Mouse (Mus musculus) cerebellum, adult 2 months (tissue): ENCODE measurements at regions not wholly inside any gene's neighbourhood (a gene's known extent, or its start where the extent isn't known, plus 50 kb on each side); places are given as distances from the start of the nearest gene placed in this dataset.
"Not testable (repeated sequence)": the region's sequence is repeated elsewhere in the genome, so short reads cannot be mapped to it uniquely, and the experiment has no call there.

Source experiments
- DNase-seq, 2 experiments: peaks; one replicate each; pipeline ENCODE4 v3.0.0; 2021
- H3K27ac ChIP-seq: fragments of 200-500 bp; 2 replicates; pipeline ENCODE4 v1.5.1; 2012; ENCODE audit warnings: low read length, control low read depth, inconsistent platforms; ENCODE audit not compliant: insufficient read depth
- H3K27me3 ChIP-seq: fragments of 200-500 bp; 2 replicates; pipeline ENCODE4 v1.6.1; 2012; ENCODE audit warnings: inconsistent platforms, mild to moderate bottlenecking, low read length, moderate library complexity; ENCODE audit not compliant: control insufficient read depth, insufficient read depth
- H3K4me1 ChIP-seq: fragments of 200-500 bp; 2 replicates; pipeline ENCODE4 v1.6.1; 2011; ENCODE audit warnings: low read length; ENCODE audit not compliant: control insufficient read depth, insufficient read depth
- H3K4me3 ChIP-seq: fragments of 200-500 bp; replicated peaks from 2 replicates; pipeline ENCODE3; 2011; ENCODE audit warnings: mild to moderate bottlenecking, low read depth, low read length, control low read depth; ENCODE audit not compliant: insufficient read depth
- CTCF ChIP-seq: fragments of 200-500 bp; IDR thresholded peaks from 2 replicates; pipeline ENCODE4 v1.5.1; 2011; ENCODE audit warnings: low read depth, mild to moderate bottlenecking, control low read depth, low read length, moderate library complexity, borderline replicate concordance; ENCODE audit not compliant: insufficient read depth
- POLR2A ChIP-seq: fragments of 200-500 bp; IDR thresholded peaks from 2 replicates; pipeline ENCODE4 v1.6.1; 2011; ENCODE audit warnings: low read length, control low read depth, borderline replicate concordance; ENCODE audit not compliant: insufficient read depth
- WGBS: fragments of 180-500 bp; shearing (Covaris S2); methylation state at CpG from one replicate; pipeline ENCODE4 v1.1.7; 2018; 5-methylcytosine and 5-hydroxymethylcytosine counted together

DNA sequence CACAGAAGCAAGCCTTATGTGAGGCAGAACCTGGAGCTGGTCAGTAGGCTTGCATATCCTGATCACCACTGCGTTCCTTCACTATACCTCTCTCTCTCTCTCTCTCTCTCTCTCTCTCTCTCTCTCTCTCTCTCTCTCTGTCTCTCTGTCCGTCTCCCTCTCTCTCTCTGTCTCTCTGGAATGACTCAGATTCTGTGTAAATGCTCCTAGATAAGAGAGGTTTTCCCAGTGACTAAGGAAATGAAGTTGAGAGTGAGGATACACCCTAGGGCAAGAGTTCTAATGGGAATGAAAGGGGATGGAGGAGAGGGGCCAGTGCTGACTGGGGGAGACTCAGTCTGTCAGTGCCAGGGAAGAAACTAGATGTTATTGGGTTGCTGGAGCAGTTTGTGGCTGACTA is 91.6 kb upstream of the Fam3c start:
- no peak for DNase-seq
- 82% methylated on average over 2 of the region's 2 CpGs for WGBS
- Histone ChIP-seq H3K4me3 (no peak overlapping the region), H3K27ac (no peak overlapping the region), H3K27me3 (no peaks in the 10 kb centered on the region), H3K4me1 (no peaks in the 10 kb centered on the region)
- TF ChIP-seq CTCF, result no peak

DNA sequence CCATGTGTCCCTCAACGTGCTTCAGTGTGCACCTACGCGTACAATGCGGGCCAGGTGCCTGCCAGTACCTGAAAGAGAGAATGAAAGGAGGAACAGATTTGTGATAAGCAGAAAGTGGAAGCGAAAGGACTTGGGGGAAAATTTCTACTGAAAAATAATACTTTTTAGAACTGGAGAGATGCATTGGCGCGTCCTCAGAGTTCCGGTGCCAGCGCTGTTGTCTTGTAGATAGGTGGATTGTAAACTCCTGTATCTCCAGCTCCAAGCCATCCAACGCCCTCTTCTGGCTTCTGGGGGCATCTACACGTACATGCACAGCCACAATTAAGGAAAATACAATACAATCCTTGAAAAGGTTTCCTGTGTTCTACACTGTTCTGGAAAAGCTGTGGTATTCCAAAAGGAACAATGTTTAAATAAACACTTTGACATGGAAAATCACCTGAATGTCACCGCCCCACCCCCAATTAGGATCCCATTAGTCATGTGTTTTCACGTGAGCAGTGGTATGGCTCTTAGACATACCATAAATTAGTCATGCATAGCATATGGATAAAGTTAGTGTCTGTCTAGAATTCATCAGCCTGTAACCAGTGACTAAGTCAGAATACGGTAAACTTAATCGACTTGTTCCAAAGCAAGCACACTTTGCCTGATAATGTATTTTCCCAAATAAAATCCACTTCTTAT is 90.7 kb upstream of the Fam3c start:
- Histone ChIP-seq H3K27me3 (no peaks in the 10 kb centered on the region), H3K4me3 (no peak overlapping the region), H3K4me1 (no peaks in the 10 kb centered on the region), H3K27ac (no peak overlapping the region)
- WGBS, result 87% methylated on average over 15 of the region's 15 CpGs
- no peak for DNase-seq
- TF ChIP-seq POLR2A, result no peak
- TF ChIP-seq CTCF, result no peak

DNA sequence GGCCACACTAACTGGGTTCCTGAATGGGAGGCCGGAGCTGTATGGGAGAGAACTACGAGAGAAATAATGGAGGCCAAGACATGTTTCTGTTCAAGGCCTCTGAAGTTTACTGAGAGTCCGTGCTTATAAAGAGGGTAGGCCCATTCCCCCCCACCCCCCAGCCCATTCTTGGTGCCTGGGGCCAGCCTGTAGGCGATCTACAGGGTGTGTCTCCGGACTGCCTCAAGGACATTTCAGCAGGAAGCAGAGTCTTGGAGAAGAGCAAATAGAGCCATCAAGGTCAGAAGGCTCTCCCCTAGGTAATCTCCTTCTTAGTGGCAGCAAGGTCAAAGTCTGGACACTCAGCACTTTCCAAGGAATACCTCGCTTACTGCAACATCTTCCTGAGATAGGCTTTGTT is 88.8 kb upstream of the Fam3c start:
- not testable (repeated sequence) for DNase-seq, H3K27ac ChIP-seq, H3K27me3 ChIP-seq, H3K4me3 ChIP-seq, H3K4me1 ChIP-seq
- WGBS, result 94% methylated on average over 6 of the region's 6 CpGs

DNA sequence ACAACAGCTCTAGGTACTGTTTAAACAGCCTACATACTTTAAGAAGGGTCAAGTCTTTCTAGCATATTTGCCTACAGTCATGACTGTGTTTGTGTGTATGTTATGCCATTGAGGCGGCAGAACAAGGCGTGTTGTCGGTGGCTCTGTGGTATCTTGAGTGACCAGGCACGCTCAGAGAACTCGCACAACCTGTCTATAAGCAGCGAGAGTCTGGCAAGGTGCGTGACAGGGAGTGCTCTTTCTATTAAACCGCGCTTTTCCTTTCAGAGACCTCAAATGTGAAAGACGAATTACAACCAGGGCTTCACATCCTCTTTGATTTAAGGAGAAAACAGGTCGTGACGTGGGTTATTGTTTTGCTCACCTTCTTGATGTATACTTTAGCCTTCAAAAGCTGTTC is 88.2 kb upstream of the Fam3c start:
- no peak for TF ChIP-seq POLR2A
- no peak for TF ChIP-seq CTCF
- DNase-seq, result no peak
- Histone ChIP-seq H3K27ac (no peak overlapping the region), H3K27me3 (no peaks in the 10 kb centered on the region), H3K4me3 (no peak overlapping the region), H3K4me1 (no peaks in the 10 kb centered on the region)
- 93% methylated on average over 12 of the region's 12 CpGs for WGBS

DNA sequence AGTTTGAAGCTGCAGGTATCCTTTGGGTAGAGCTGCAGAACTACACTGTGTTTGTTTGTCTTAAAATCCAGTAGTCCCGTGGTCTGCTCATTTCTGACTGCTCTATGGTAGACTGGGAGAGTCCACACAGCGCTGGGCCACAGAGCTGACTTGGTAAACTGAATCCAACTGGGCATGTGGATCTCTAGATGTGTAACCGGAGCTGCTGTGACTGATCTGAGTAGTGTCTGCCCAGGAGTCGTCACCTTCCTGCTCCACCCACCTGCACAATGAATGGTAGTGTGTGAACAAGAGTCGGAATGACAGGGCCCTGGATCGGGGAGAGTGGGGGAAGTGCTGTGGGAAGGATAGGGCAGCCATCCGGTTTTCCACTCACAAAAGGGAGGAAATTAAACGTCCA is 87.5 kb upstream of the Fam3c start:
- no peak for DNase-seq
- Histone ChIP-seq H3K4me1 (no peaks in the 10 kb centered on the region), H3K27me3 (no peaks in the 10 kb centered on the region), H3K27ac (no peak overlapping the region), H3K4me3 (no peak overlapping the region)
- WGBS, result 49% methylated on average over 8 of the region's 8 CpGs
- no peak for TF ChIP-seq POLR2A
- TF ChIP-seq CTCF, result no peak

DNA sequence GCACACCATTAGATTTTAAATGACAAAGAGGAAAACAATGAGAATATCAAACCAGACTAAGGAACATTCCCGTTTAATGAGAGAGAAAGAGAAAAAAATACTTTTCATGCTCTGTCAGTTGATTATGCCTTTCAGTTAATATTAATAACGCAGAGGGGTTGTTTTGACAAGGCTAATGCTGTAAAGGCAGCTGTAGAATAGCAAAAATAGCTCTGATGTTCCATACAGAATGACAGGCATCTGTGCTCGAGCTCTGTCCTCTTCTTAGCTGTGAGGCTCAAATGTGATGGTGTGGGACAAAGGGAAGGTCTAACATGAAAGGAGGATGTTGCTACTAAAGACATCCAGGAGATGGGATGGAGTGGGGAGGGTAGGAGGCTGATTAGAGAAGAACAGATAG is 87.1 kb upstream of the Fam3c start:
- H3K27me3 ChIP-seq, result no peaks in the 10 kb centered on the region
- TF ChIP-seq POLR2A, result no peak
- no peak for TF ChIP-seq CTCF
- WGBS, result 66% methylated on average over 3 of the region's 3 CpGs
- no peak for DNase-seq
- H3K4me1 ChIP-seq, result no peaks in the 10 kb centered on the region
- H3K4me3 ChIP-seq, result no peak overlapping the region
- H3K27ac ChIP-seq, result no peak overlapping the region

DNA sequence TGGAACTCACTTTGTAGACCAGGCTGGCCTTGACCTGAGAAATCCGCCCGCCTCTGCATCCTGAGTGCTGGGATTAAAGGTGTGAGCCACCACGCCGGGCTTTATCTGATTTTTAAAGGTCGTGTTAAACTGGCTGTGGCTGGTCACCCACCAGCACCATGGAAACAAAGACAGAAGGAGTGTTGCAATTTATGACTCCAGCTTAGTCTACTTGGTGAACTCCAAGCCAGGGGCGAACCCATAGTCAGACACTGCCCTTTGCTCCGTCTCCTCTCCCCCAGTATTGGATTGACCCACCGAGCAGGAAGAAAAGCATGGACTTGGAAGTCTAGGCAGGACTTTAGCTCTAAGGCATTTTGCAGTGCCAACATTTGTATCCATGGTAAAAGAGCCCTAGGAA is 86.5 kb upstream of the Fam3c start:
- WGBS, result 87% methylated on average over 8 of the region's 8 CpGs
- H3K27me3 ChIP-seq, result no peaks in the 10 kb centered on the region
- no peak overlapping the region for H3K4me3 ChIP-seq
- TF ChIP-seq POLR2A, result no peak
- no peak for TF ChIP-seq CTCF
- no peak overlapping the region for H3K27ac ChIP-seq
- DNase-seq, result no peak
- H3K4me1 ChIP-seq, result no peaks in the 10 kb centered on the region

DNA sequence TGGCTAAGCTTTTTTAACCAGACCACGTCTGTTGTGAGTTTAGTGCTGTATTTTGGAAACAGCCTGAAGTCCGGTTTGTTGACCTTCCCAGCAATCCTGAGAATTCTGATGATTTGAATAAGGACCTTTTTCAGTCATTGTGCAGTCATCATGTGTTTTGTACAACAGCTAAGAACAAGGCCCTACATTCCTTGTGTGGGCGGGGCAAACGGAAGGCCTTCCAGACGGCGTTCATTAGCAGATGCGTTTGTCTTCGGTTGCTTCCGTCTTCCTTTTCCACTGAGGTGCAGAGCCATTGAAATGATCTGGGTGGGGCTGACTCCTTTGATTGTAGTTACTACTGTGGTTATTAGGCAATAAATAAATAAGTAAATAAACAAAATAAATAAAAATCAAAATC is 83.8 kb upstream of the Fam3c start:
- no peak for TF ChIP-seq POLR2A
- TF ChIP-seq CTCF, result no peak
- DNase-seq, result no peak
- Histone ChIP-seq H3K27me3 (no peaks in the 10 kb centered on the region), H3K27ac (no peak overlapping the region), H3K4me3 (no peak overlapping the region), H3K4me1 (no peaks in the 10 kb centered on the region)
- WGBS, result 90% methylated on average over 9 of the region's 9 CpGs

DNA sequence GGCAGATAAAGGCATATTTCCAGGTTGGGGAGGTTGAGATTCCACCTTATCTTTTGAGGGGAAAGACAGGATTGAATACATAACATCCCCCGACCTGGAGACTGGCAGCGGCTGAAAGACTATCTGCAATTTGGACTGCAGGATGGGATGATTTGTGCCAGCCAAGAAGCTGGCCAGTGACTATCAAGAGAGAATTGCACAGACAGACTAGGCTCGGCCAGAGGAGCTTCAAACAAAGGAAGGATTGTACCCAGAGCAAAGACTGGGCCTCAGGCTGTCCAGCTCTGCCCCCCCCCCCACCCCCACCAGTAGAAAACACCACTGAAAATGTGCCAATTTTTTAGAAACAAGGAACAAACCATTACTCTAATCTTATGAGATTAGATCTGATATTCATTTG is 73.0 kb upstream of the Fam3c start:
- H3K27me3 ChIP-seq, result no peaks in the 10 kb centered on the region
- TF ChIP-seq CTCF (no peak), POLR2A (no peak)
- 15% methylated on average over 3 of the region's 3 CpGs for WGBS
- no peak overlapping the region for H3K4me3 ChIP-seq
- no peaks in the 10 kb centered on the region for H3K4me1 ChIP-seq
- peak in 1 of 2 experiments; percentile 16 for DNase-seq
- H3K27ac ChIP-seq, result no peak overlapping the region
